Mouse (Mus musculus): ENCODE data around the gene 1810037I17Rik. TPM values are rescaled to one million over a fixed set of nuclear protein-coding genes. Genes with fewer than 3 reads are reported as not detected.

Gene 1810037I17Rik
- 10 to 100 TPM; 46.7 to 55.6 TPM for total RNA-seq (2021)
- long read RNA-seq, transcript 1810037I17Rik-201 (2 exons, 1,160 nt) = major isoform, 78 of 79 reads
- long read RNA-seq, partial matches to known transcripts = 0 of 79 reads
- long read RNA-seq, other reads (novel, unspliced or antisense) = 1 of 79 reads

DNA sequence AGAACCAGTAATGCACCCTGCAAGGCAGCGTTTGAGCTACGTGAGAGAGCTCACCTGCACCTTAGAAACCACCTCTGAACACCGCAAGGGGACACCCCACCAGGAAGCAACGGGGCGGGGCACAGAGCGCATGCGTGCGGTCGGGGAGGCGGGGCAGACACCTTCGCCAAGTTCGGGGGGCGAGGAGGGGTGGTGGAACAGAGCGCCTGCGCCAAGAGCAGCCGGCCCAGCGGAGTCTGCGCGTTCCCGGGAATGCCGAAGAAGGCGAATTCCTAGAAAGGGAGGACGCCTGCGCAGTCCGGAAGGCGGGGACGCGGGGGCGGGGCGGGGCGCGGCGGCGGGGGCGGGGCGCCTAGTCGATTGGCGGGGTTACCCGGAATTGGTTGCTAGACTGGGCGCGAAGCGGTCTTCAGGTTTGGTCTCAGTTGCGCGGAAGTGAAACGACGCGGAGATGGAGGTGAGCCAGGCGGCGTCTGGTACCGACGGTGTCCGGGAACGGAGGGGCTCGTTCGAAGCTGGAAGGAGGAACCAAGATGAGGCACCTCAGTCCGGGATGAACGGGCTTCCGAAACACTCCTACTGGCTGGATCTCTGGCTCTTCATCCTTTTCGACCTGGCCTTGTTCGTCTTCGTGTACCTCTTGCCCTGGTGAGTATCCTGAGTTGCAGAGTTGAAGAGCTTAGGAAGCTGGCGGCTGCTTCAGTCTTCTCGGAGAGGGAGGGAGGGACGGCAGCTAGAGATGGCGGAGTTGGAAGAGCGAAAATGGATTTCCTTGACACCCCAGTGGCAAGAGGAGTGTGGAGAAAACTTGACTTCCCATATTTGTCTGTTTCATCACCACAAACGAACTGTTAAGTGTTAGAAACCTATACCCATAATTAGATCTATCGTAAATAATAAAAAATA, at the start of gene 1810037I17Rik:
Gene 1810037I17Rik, plus strand, starts transcription at position 195 of the 906 bp plus-strand sequence.
- DNase-seq (ENCODE audit: low spot score in 2 of 2) = peak; percentile 95 to 98

DNA sequence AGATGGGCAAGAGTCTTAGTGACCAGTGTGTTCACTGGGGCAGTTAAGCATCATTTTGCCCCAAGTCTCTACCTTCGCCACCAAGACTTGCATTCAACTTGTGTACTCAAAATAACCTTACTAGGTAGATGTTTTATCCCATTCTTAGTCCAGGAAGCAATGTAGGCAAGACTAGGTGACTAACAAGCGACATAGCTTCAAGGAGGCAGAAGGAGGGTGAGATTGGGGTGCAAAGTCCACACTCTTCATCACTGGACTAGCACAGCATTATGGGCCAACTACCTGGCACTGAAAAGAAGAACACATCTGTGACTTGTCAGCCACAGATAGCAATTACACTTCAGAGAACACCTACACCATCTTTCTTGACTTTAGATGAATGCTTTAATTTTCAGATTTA, 47.1 kb upstream of the 1810037I17Rik start:
- no peak for DNase-seq (ENCODE audit: low spot score in 2 of 2)

GRCm38 (mm10) chr3:122877543-122877942, 46.5 kb upstream of the 1810037I17Rik start:
- DNase-seq (ENCODE audit: low spot score in 2 of 2) = no peak

GRCm38 (mm10) chr3:122878705-122879315, 45.2 kb upstream of the 1810037I17Rik start:
- no peak for DNase-seq (ENCODE audit: low spot score in 2 of 2)

GRCm38 (mm10) chr3:122887505-122888301, 36.3 kb upstream of the 1810037I17Rik start:
- no peak for DNase-seq (ENCODE audit: low spot score in 2 of 2)

DNA sequence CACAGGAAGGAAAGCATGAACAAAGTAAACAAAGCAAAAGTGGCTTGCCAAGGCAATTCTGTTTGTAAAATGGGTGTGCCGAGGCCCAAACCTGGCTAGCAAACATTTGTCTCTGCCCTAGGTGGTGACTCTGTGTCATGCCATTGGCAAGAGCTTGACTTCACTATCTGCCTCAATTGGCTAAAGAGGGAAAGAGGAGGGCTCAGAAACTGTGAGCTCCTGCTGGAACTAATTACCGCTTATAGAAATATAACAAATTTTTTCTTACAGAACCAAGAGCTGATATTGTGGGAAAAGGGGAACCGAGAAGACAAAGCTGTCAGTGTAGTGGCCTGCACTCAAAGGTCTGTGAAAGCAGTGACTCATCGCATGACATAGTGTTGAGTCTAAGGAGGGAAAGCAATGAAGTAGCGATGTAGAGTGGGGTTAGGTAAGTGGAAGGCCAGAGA, 35.6 kb upstream of the 1810037I17Rik start:
- DNase-seq (ENCODE audit: low spot score in 2 of 2) = peak in 1 of 2 experiments; percentile 12

DNA sequence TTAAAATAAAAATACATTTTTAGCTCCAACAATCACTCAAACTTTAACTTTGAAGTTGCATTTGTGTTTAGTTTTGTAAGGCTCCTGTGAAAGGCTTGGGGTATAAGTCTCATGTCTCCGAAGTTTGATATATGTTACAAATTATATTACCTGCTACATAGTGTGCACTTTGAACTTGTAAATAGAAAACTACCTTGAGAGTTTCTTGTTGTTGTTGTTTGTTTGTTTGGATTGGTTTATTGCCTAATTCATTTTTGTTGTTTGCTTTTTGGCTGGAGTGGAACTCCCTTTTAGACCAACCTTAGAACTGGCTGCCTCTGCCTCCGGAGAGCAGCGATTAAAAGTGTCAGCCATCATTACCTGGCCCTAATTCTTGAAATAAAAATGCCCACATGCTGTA, 29.2 kb upstream of the 1810037I17Rik start, which contains the start of gene Fabp2:
Gene Fabp2, plus strand, starts transcription at position 301 of the 400 bp plus-strand sequence.
- no peak for DNase-seq (ENCODE audit: low spot score in 2 of 2)

DNA sequence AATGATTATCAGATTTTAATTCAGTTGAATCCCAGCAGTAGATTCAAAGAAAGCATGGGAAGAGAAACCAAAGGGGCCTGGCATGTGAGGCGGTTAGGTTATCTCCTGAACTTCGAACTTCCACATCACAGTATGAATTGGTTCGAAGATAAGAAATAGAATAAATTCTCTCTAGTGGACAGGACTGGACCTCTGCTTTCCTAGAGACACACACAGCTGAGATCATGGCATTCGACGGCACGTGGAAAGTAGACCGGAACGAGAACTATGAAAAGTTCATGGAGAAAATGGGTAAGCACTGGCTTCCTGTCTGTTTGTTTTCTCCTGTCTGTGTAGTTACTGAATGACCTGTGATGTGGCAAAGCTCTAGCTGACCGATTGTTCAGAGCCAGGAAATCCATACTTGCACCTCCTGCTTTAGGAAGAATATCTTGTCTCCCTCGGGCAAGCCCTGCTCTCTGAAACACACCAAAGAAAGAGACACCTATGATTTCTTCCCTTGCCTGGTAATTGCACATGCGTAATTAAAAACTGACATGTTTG, 28.7 kb upstream of the 1810037I17Rik start:
- DNase-seq (ENCODE audit: low spot score in 2 of 2) = no peak

- no peak for DNase-seq (ENCODE audit: low spot score in 2 of 2)
Observed at GRCm38 (mm10) chr3:122898254-122898653, 25.7 kb upstream of the 1810037I17Rik start.

- peak; percentile 37 to 60 for DNase-seq (ENCODE audit: low spot score in 2 of 2)
Observed at GRCm38 (mm10) chr3:122903746-122904433, 20.1 kb upstream of the 1810037I17Rik start.

DNA sequence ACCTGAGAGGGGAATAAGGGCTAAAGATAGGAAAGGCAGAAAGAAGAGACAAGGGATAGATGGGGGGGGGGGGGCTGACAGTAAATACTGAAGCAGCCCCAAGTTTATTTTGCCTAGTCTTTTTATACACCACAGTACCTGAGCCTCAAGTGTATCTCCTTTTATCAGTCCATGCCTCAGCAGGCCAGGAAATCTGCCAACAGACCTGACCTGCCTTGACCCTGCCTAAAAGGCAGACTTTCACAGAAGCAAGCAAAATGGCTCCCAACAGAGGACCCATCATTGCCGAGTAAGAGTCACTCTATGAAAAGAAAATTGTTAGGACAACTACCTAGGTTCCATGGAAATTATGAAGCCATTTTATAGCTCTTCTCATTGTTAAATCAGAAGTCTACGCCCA, 16.2 kb upstream of the 1810037I17Rik start:
- no peak for DNase-seq (ENCODE audit: low spot score in 2 of 2)

- no peak for DNase-seq (ENCODE audit: low spot score in 2 of 2)
Observed at GRCm38 (mm10) chr3:122915493-122915892, 8.5 kb upstream of the 1810037I17Rik start.

DNA sequence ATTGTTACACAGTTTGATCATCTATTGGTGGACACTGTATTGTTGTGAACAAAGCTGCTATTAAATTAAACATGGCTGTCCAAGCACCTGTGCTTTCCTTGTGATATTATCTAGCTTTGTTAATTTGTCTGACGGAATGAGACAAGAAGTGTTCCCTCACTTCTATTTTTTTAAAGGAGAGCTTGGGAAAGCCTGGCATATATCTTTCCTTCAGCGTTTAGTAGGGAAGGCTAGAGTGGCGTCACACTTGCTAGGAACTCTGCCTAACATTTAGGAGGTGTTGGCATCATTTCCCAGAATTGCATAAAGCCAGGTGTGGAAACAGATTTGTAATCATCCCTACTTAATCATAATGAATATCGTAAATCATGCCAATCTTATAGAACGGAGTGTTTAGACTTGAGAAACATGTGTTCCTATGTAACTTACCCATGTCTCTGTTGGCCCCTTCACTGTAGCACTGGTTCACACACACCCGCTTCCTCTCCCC, 7.8 kb upstream of the 1810037I17Rik start:
- DNase-seq (ENCODE audit: low spot score in 2 of 2) = no peak

DNA sequence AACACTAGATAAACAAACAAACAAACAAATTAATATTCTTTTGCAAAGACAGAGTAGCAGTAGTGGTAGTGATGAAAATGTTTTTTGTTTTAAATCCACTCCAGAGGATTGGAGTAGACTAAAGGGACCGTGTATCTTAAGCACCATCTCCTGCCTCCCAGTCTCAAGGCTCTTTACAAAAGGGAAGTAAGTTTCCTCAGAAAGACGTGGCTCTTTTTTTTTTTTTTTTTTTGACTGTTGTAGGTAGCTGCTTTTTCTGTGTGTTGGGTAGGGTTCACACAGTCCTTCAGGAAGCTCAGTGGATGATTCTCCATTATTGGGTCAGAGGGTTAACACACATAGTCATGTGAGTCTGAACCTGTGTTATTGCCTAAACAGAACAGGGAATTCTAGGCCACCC, 5.3 kb upstream of the 1810037I17Rik start:
- DNase-seq (ENCODE audit: low spot score in 2 of 2) = no peak

- no peak for DNase-seq (ENCODE audit: low spot score in 2 of 2)
Observed at GRCm38 (mm10) chr3:122919260-122919659, 4.7 kb upstream of the 1810037I17Rik start, which contains the start of gene Gm10959. TSS of gene Gm10959 (minus strand) at chr3:122919360.

- DNase-seq (ENCODE audit: low spot score in 2 of 2) = no peak
Observed at GRCm38 (mm10) chr3:122920572-122921435, 3.2 kb upstream of the 1810037I17Rik start.

DNA sequence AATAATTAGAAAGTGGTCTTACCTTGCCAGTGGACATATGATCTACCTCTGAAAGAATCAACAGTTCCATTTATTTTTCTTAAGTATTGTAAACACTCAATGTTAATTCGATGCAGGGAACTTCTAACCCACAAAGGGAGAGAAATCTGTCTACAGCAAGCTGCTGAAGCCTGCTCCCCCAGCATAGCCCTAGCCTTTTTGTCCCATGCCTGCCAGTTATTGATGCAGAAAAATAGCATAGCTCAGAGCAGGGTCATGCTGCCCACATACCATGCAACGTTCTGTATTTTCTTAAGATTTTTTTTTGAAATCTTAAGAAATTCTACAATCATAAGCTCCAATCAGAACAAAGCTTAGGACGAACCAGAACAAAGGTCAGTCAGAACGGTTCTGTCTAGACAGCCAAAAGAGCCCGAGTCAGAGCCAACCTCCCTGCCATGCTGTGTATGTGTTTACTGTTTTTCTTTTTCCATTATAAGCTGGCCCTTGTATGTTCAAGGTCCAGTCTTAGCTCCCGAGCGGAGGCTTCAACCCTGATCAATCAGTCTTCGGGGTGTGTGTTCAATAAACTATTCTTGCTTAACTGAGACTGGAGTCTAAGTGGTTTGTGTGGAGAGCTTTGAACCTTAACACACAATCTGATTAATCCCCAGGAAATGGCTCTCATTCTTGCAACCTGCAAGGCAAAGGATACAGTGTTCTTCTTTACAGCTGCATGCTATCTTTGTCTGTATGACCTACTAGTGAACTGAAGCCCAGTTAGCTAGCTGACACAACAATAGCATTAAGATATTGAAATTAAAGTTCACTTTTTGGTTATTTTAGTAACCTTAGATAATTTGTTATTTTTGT, 2.1 kb upstream of the 1810037I17Rik start:
- DNase-seq (ENCODE audit: low spot score in 2 of 2) = no peak

DNA sequence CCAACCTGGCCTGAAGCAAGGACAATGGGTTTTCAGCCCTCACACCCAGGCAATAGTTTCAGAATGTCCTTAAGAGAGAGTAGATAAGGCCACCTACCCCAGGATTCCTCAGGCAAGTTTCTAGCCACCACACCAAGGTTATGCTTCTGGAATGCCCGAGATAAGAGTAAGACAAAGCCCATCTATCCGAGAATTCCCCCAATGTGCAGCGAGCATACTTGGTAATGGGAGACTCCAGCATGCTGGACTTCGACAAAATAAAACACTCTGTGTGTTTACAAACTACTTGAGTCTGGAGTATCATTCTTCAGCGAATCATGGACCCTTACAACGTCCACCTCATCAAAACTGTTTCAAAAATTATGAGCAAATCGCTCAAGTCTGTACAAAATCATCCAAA, 856 bp upstream of the 1810037I17Rik start:
- DNase-seq (ENCODE audit: low spot score in 2 of 2) = no peak

All from layer of hippocampus, postnatal 10 days (tissue).